Mouse (Mus musculus) heart, postnatal 10 days (tissue): ENCODE data around the gene Src. TPM values are rescaled to one million over a fixed set of nuclear protein-coding genes. Genes with fewer than 3 reads are reported as not detected.

Source experiments
- DNase-seq, 2 experiments: peaks; one replicate each; pipeline ENCODE4 v3.0.0; 2021
- intact Hi-C: fragments of 180-260 bp; cut with DNase I; formaldehyde crosslinking; loops from one replicate; pipeline ENCODE4 v1.15.1; 2025
- total RNA-seq, 2 experiments: library from RNA; stranded (reverse); gene quantifications; 2 replicates each; pipeline ENCODE4 v1.2.3; 2021

Src gene
- total RNA-seq, 2 experiments from 2014 or later: 8.4 to 9.5 TPM

DNA sequence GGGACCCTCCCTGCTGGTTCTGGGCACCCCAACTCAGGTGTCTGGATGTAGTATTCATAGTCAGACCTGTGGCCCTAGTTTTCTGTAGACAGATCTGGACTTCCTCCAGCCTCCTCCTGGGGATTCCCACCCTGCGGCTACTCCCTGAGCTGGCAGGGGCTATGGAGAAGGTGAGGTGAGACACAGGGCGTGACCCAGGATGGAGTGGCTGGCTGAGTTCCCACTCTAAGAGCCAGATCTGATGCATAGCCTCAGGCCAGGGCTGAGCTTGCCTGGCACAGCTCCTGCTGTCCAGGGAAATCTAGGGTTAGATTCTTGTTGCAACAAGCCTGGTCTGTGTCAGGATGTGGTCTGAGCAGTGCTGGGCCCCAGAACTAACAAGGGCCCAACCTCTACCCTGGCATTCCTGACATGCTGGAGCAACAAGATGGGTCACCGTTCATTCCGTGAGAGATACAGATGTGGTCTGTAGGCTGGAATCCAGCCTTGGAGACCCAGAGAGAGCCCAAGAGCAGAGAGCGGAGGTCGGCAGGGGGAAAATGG is 7.0 kb upstream of the Src start:
- peak in 1 of 2 experiments; percentile 24 for DNase-seq
- intact Hi-C loops: no loop called here

DNA sequence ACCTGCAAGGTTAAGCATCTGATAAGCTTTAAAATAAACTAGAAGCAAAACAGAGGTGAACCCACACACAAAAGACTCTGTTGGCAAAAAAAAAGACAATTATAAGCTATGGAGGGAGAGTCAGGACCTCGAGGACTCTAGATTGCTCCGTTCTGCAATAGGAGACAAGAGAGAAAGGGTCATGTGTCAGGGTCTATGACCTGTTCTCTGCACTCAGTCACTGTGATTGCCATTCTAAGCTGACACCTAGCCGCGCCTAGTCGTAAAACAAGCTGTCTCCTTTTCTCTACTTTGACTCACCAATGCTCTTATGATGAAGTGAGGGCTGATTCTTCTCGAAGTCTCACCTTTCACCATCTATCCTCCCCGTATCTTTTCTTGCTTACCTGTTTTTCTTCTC is 5.7 kb upstream of the Src start:
- no peak for DNase-seq
- intact Hi-C loops: no loop called here

DNA sequence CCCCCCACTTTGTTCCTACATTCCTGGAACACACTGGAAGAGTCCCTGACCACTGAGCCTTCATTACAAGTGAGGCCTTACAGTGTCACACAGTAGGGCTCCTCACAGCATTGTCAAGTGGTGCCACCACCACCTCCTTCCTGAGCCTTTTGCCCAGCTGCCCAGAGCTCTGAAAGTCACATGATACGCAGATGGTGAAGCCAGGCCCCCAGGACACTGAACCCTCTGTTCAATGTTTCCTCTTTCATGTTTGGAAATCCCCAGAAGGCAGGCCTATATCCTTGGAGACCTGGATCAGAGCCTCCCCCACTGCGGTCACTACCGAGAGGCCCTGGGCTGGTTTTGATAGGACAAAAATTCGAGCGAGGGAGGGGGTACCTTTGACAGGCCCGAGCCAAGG is 1.0 kb upstream of the Src start:
- no peak for DNase-seq
- intact Hi-C loops: no loop called here

DNA sequence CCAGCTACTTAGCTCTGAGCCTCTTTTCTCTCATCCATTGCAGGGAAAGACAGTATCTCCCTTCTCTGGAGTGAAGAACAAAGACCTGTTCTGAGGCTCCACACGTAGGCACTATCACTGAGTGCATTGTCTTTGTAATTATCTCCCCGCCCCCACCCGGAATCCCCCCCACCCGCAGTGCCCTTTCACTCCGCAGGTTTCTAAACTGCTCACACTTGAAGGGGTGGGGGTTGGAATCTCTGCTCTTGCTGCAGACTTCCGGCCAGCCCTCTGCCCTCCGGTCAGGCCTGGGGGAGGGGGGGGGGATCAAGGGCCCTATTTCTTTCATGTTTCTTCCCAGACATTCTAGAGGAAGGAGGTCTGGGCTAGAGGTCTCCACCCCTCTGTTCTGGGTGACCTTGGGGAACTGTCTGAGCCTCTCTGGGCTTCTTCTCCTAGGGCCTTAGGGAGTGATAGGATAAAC is 396 bp downstream of the Src start:
- intact Hi-C loops: no loop called here
- no peak for DNase-seq

DNA sequence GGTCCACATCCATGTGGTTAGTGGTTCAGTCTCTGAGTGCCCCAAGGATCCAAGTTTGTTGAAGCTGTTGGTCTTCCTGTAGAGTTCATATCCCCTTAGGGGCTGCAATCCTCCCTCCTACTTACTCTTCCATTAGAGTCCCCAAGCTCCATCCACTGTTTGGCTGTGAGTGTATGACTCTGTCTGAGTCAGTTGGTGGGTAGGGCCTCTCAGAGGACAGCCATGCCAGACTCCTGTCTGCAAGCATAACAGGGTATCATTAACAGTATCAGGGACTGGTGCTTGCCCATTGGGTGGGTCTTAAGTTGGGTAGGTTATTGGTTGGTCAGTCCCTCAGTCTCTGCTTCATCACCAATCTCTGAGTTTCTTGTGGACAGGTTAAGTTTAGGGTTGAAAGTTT is 1.3 kb downstream of the Src start:
- intact Hi-C loops: no loop called here
- no peak for DNase-seq

DNA sequence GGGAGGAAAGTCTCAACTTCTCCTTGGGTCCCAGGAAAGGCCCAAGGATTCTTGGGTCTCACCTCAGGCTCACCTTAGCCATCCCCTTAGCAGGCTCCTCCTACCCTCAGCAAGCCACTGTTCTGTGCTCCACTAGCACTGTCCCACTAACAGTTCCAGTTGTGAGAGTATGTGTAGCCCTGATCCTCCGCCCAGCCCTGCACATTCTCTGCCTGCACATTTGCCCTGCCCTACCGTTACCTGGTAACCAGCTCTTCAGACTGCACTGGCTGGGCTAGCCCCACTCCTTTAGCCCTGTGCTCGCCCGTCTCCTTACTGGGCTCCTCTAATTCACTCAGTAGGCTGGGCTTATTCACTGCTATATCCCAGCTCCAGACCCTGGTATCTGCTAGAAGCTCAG is 2.2 kb downstream of the Src start:
- no peak for DNase-seq
- intact Hi-C loops: loop anchor here (5.0 kb wide), 1 partner anchor 53 kb away; the partner anchor contains the start of gene Manbal

DNA sequence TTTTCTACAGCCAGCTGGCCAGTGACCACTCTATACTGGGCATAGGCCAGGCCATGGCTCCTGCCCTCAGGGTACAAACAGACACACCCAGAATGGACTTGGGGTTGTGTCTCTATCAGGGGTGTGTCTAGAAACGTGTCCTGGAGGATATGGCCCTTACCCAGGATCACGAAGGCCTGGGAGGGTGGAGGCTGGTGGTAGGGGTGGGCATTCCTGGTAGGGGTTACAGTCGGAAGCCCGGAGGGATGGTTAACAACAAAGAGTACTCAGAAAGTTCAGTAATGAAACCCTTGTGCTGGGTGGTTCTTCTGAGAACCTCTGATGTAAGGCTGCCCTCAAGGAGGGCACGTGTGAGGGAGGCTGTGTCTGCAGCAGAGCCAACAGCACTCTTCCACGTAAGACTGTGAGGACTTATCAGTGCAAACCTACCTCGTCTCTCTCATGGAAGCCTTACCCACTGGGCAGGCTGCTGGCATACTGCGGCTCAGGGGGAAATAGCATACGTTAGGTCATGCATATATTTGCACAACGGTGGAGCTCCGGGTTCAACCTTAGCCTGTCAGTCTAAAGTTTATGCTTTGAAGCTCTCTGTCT is 3.9 kb downstream of the Src start:
- DNase-seq: no peak
- intact Hi-C loops: loop anchor here (5.0 kb wide), 1 partner anchor 55 kb away; the partner anchor contains the start of gene Manbal

DNA sequence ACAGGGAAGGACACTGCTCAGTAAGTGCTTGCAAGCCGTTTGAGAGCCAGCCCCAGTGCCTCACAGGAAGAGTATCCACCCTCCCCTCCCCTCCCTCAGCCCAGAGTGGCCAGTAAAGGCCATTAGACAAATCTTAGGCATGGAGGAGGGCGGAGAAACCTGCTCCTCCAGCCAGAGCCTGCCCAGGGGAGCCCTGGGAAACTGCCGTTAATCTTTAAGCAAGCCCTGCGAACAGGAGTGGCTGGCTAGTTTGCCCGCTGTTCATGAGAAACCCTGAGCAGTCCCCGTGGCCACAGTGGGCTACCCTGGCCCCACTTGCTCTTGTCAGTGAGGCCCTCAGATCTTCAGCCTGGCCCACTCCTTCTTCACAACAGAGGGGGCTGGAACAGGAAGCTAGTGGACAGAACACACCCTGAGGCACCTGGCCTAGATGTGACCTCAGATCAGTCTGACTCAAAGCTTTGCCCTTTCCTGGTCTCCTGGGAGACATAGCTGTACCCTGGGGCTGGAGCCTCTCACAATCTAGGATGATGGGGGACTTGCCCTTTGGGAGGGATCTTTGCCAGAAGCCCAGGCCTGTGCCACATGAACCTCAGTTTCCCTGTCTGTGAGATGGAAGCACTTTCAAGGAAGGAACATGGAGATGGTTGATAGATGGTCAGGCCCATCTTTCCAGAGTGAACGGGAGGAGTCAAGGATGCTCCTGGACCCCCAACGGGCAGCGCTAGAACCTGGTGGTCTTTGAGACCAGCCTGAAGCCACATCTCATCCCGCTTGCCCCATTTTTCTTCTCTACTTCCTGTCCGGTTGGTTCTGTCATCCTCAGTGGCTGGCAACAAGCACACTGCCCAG is 4.8 kb downstream of the Src start:
- peak; percentile 48 to 56 for DNase-seq
- intact Hi-C loops: loop anchor here (5.0 kb wide), 1 partner anchor 56 kb away; the partner anchor contains the start of gene Manbal

DNA sequence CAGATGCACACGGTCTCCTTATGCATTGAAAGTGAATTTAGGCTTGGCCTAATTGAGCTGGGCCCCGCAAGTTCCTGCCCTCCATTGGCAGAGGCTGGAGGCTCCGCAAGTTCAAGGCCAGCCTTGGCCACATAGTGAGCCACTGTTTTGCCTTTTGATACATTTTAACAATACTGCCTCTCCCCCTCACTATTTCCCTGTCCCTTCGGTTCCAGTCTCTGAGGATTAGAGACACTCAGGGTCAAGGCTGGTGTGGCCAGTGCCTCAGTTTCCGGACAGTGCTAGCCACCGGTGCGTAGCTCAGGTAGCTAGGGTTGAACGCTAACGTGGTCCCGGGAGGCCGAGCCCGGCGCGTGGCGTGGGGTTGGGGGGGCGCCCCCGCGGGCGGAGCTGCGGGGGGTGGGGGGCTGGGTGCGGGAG is 5.5 kb downstream of the Src start:
- intact Hi-C loops: loop anchor here (5.0 kb wide), 1 partner anchor 56 kb away; the partner anchor contains the start of gene Manbal
- DNase-seq: no peak

DNA sequence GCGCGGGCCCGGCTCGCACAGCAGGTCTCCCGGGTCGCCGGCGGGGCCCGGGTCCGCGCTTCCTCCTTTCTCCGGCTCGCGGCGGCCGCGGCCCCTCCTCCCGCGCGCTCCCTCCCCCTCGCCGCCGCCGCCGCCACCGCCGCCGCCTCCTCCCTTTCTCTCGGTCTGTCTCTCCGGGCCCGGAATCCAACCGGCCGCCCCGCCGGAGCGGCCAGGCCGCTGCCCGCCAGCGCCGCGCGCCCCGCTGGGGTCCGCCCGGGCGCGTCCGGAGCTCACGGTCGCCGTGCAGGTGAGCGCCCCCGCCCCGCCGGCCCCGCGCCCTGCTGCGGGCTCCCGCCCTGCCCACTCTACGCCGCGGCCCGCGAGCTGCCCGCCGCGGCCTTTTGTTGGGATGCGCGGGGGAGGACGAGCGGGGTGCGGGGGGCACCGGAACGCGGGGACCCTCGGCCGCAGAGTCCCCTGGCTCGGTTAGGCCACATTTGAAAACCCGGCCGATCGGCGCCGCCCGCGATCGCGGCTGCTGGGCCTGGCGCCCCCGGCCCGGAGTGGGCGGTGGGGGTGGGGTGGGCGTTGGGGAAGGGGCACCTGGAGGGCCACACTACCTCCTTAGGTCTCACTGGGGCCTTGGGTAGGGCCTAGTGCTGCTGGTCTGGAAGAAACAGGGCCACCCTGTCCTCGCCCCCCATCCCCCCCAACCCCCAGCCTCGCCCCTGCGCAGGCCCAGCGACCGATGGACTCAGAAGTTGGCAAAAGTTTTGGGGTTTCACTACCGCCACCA is 6.1 kb downstream of the Src start:
- intact Hi-C loops: loop anchor here (5.0 kb wide), 1 partner anchor 57 kb away; the partner anchor contains the start of gene Manbal
- peak; percentile 42 to 51 for DNase-seq

DNA sequence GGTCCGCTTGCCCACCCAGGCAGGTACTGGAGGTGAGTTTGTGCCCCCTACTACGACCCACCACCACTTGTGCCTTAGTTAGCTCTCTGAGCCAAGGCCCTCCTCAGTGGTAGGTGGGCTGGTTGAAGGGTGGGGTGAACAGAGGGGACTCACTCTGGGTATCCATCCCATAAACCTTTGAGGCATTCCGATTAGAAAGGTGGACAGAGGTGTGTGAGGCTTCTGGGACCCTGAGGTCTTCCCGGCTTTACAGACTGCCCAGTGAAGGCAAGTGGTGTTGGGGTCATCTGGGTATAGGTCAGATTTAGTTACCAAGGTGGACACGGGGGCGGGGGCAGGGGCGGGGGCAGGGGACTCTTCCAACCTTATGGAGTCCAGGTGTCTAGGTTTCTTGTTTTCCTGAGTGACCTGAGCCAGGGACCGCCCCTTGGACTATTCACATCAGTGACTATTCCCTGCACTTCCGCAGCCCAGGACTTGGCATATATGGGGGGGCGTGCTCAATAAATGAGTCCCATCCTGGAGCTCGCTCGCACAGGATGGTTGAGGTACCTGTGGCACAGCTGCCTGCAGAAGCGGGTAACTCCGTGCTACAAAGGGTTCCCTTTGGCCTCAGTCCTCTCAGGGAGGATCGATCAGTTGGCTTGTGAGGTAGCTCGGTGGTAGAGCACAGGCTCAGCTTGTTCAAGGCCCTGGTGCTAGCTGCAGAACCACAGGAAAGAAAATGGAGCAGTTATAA is 6.8 kb downstream of the Src start:
- intact Hi-C loops: loop anchor here (5.0 kb wide), 1 partner anchor 58 kb away; the partner anchor contains the start of gene Manbal
- DNase-seq: no peak

DNA sequence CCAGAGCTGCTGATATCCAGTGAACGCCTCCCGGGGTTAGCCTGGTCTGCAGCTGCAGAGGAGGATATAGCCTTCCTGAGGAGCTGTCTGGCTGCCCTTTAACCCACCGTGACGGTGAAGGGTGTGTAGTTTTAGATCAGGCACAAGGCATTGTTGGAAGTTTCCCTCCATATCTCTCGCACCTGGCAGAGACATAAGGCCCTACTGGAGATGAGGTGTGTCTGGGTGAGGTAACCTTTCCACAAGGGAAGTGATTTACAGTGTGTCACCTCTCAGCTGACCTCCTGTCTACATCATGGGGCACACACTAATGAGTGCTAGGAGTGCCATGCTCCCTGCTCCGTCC is 7.4 kb downstream of the Src start:
- intact Hi-C loops: no loop called here
- no peak for DNase-seq

DNA sequence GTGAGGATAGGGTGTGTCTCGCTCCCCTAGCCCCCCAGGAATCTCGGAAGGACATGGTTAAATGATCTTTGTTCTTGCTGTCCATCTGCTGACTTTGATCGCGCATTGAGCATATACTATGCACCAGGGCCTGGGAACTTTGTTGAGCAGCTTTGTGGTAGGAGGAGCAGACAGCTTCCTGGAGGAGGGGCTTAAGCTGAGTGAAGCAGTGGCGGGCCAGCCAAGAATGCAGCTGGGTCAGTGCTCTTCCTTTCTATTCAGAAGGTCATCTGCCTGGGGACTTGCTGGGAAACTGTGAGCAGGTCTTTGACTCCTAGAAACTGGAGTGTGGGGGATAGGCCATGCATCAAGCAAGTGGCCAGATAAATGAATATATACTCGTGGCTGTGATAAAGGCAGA is 7.9 kb downstream of the Src start:
- intact Hi-C loops: no loop called here

DNA sequence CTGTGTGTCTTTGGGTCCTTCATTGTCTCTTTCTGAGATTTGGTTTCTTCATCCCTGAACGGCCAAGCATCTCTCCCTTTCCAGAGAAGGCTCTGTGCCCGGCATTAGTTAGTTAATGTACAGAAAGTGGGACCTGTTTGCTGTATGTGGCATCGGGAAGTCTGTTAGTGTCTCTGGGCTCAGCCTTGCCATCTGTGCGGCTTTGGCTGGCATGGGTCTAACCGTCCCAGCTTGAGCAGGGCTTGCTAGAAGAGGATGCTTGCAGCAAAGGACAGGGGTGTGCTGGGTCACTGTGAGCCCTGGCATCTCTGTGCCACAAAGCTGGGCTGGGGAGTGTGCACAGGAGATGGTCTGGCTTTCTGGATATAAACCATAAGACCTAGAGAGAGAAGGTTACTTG is 8.9 kb downstream of the Src start:
- intact Hi-C loops: no loop called here

More for the DNA sequence above, 7.9 kb downstream of the Src start:
- DNase-seq: peak in 1 of 2 experiments; percentile 37

DNA sequence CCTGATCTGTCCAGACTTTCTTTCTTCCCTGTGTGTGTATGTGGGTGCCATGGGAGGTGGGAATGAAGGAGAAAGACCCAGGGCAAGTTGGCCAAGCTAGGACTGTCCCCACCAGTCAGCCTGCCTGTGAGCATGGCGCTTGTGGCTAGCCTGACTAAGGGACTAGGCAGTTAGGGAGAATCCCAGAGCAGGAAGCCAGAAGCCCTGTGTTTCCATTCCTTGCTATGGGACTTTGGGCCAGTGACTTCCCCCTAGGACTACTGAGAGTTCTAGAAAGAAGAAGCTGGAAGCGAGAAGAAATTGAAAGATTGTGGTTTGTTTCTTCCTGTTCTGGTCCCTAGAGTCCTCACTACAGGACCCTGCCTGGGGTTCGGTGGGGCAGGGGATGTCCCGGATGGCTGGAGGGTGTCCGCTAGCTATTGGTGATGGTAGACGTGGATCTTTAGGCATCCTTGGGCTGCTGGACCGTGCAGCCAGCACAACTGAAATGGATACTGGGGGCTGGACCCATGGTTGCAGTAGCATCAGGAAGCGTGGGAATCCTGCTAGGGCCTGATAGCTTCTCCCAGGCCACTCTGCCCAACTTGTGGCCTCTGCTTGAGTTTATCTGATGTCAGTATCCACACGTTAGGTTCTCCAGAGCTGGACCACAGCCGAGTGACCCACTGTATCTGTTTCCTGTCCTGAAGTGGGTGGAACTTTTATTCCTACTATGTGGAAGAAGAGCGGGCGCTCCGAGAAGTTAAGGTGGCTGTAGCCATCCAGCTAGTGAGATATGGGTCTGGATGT is 10.3 kb downstream of the Src start:
- intact Hi-C loops: no loop called here
- no peak for DNase-seq

More for the DNA sequence above, 8.9 kb downstream of the Src start:
- no peak for DNase-seq

DNA sequence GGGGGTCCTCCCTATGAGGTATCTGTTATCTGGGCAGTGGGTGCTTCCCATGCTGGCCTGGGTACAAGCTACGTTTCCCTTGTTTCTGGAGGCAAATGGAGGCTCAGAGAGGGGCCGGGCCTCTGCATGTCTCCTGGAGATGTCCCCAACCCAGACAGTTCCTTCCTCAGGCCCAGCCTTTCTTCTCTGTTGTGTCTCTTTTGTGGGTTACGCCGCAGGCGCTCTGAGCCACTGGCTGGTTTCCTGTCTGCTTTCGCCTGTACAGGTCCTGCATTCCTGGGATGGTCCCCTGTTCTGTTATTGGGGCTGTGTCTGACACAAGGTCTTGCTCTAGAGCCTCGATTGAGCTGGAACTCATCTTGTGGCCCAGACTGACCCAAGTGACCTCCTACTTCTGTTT is 11.5 kb downstream of the Src start:
- intact Hi-C loops: no loop called here

DNA sequence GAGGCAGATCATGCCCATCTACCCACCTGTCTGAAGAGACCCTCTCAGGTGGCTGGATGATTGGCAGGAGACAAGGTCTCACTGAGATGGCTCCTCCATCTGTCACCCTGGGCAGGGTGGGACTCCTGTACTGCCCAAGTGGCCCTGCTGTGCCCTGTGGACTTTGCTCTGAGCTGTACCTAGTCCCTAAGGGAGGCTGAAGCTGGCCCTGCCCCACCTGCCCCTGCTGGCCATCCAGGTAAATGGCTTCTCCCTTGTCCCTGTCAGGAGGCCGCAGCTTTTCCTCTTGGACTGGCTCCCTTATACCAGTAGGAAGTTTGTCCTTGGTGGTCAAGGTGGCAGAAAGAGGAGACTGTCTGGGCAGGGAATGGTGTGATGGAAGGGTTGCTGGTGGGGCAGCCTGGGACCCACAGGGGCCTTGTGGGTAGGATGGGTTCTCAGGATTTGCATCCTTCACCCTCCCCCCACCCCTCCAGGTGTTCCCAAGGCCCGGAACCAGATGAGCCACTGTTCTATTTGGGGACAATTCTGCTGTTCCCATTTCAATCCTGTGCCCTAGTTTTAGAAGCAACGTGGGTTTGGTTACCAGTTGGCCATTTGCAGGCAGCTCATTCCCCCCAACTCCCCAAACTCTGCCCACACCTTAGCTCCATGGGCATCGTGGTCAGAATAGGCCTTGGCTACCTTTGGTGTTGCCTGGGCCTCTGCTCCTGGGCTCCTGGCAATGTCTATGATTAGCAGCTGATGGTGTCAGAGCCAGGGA is 12.6 kb downstream of the Src start:
- DNase-seq: no peak
- intact Hi-C loops: no loop called here

More for the DNA sequence above, 11.5 kb downstream of the Src start:
- DNase-seq: no peak

DNA sequence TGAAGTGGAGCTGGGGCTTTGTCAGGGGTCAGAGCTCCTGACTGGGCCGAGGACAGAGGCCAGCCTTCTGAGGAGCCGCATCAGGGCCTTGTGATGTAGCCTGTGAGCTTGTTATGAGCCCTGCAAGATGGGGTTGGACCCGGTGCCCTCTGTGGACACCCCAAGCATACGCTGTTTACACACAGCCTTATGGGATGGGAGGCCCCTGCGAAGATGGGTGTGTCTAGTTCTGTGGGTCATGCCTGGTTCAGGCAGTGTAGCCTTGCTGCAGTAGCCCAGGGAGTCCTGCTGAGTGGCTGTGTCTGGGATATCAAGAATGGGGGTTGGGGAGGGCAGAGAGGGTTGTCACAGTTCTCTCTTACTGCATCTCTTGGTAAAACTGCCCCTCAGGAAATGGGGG is 13.7 kb downstream of the Src start:
- intact Hi-C loops: no loop called here

DNA sequence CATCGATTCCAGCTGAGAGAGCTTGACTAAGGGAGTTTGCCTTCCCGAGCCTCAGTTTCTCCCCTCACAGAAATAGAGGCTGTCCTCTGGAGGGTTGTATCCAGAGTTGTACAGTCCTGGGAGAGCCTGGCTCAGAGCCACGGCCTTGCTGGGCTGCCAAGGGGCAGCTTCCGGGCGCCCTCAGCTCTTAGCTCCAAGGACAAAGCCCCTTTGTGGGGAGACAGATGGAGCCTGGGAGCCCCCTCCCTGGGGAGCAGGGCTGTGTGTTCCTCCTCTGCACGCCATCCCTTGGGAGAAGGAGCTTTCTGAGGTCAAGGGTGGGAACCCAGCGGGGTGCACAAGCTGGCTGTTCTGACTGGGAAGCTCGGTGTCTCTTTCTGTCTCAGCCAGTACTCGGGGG is 14.2 kb downstream of the Src start:
- intact Hi-C loops: no loop called here
- DNase-seq: no peak

More for the DNA sequence above, 13.7 kb downstream of the Src start:
- no peak for DNase-seq
